Mouse (Mus musculus): Measurements from ENCODE around the gene Gm11042. TPM values are rescaled to one million over a fixed set of nuclear protein-coding genes. Genes with fewer than 3 reads are reported as not detected.

Gene Gm11042
- polyA plus RNA-seq, 2 experiments: not detected

DNA sequence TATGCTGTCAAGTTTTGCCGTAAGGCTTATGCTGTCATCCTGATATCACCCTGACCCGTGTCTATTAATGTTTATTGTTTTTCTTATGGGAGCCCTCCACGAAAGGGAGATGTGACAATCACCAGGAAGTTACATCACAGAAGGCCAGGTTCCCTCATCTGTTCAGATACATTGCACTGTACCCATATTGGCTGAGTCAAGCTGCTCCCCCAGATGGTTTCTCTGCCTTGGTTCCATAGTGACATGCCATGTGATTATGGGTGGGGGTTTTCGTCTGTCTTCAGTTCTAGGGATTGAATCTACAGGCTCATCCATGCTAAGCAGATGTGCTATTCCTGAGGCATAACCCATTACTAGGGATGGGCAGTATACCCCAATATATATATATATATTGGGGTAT, 34.8 kb downstream of the Gm11042 start:
- Histone ChIP-seq H3K27ac (no peak overlapping the region), H3K4me2 (ENCODE audit: low read depth) (no peak overlapping the region), H3K27me3 (ENCODE audit: control insufficient read depth, insufficient read depth, low read length) (peaks cover 15% of the 10 kb centered on the region), H3K4me1 (replicated peaks; ENCODE audit: control insufficient read depth in 2 of 2, insufficient read depth in 2 of 2, low read length in 1 of 2) (no peaks in the 10 kb centered on the region), H3K9me3 (ENCODE audit: control insufficient read depth, low read length) (no peaks in the 10 kb centered on the region), H3K9ac (replicated peaks) (no peak overlapping the region), H3K36me3 (replicated peaks; ENCODE audit: control insufficient read depth, insufficient read depth, low read depth) (no peaks in the 10 kb centered on the region), H3K4me3 (ENCODE audit: insufficient read depth in 1 of 2, low read depth in 2 of 2, low read length in 2 of 2) (no peak overlapping the region)
- TF ChIP-seq CTCF (IDR thresholded peaks at IDR 0.05; ENCODE audit: low read depth) (no peak), EP300 (IDR thresholded peaks at IDR 0.05; ENCODE audit: low read depth) (no peak)
- ATAC-seq (ENCODE audit: insufficient read depth) (no peak), DNase-seq (ENCODE audit: low read depth in 3 of 3, low spot score in 3 of 3) (no peak)
- 64% methylated on average over 4 of the region's 4 CpGs for WGBS (ENCODE audit: insufficient replicate concordance)

DNA sequence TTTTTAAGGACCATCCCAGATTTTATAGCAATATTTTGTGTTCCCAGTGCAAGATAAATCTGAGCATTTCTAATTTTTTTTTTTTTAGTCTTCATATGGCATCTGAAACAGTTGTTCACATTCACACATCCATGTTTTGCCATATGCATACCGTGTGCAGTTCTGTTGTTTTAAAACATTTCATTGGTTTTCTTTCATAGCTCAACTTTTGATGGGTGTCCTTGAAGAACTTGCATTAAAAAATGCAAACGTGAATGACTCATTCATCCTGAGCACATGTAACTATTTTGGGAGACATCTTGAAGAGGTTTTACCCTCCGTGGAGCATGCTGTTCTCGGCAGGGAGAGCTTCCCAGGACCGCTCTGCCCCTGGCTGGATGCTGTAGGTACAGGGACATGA, 38.9 kb downstream of the Gm11042 start:
- ATAC-seq (ENCODE audit: insufficient read depth) (no peak), DNase-seq (ENCODE audit: low read depth in 3 of 3, low spot score in 3 of 3) (no peak)
- no peaks in the 10 kb centered on the region for H3K36me3 ChIP-seq (replicated peaks; ENCODE audit: control insufficient read depth, insufficient read depth, low read depth)
- H3K27ac ChIP-seq: no peak overlapping the region
- H3K9me3 ChIP-seq (ENCODE audit: control insufficient read depth, low read length): no peaks in the 10 kb centered on the region
- 62% methylated on average over 5 of the region's 5 CpGs for WGBS (ENCODE audit: insufficient replicate concordance)
- no peak overlapping the region for H3K9ac ChIP-seq (replicated peaks)
- no peak overlapping the region for H3K4me2 ChIP-seq (ENCODE audit: low read depth)
- H3K4me3 ChIP-seq (ENCODE audit: insufficient read depth in 1 of 2, low read depth in 2 of 2, low read length in 2 of 2): no peak overlapping the region
- no peaks in the 10 kb centered on the region for H3K27me3 ChIP-seq (ENCODE audit: control insufficient read depth, insufficient read depth, low read length)
- no peaks in the 10 kb centered on the region for H3K4me1 ChIP-seq (replicated peaks; ENCODE audit: control insufficient read depth in 2 of 2, insufficient read depth in 2 of 2, low read length in 1 of 2)
- TF ChIP-seq CTCF (IDR thresholded peaks at IDR 0.05; ENCODE audit: low read depth) (no peak), EP300 (IDR thresholded peaks at IDR 0.05; ENCODE audit: low read depth) (no peak)

DNA sequence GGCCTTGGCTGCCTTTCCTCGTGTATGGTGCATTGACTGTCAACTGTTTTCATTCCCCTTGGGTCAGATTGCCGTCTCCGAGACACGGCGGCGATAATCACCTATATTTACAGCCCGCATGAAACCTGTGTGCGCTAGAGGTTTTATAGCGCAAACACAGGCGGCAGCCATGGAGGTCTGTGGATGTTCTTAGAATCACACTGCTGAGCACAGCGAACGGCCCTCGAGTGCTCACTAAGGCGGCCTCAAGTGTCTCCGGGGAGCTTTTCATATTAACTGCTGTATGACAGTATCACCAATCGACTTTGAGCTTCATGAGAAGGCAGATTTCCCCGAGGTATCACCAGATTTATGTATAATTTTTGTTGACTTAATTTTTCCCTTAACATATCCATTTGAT, 43.6 kb downstream of the Gm11042 start:
- no peak for TF ChIP-seq EP300 (IDR thresholded peaks at IDR 0.05; ENCODE audit: low read depth)
- TF ChIP-seq CTCF (IDR thresholded peaks at IDR 0.05; ENCODE audit: low read depth): no peak
- H3K27ac ChIP-seq: no peak overlapping the region
- no peaks in the 10 kb centered on the region for H3K27me3 ChIP-seq (ENCODE audit: control insufficient read depth, insufficient read depth, low read length)
- H3K4me2 ChIP-seq (ENCODE audit: low read depth): no peak overlapping the region
- DNase-seq (ENCODE audit: low read depth in 3 of 3, low spot score in 3 of 3): no peak
- no peak overlapping the region for H3K4me3 ChIP-seq (ENCODE audit: insufficient read depth in 1 of 2, low read depth in 2 of 2, low read length in 2 of 2)
- ATAC-seq (ENCODE audit: insufficient read depth): no peak
- H3K36me3 ChIP-seq (replicated peaks; ENCODE audit: control insufficient read depth, insufficient read depth, low read depth): no peaks in the 10 kb centered on the region
- WGBS (ENCODE audit: insufficient replicate concordance): 72% methylated on average over 17 of the region's 17 CpGs
- H3K9me3 ChIP-seq (ENCODE audit: control insufficient read depth, low read length): no peaks in the 10 kb centered on the region
- no peaks in the 10 kb centered on the region for H3K4me1 ChIP-seq (replicated peaks; ENCODE audit: control insufficient read depth in 2 of 2, insufficient read depth in 2 of 2, low read length in 1 of 2)
- H3K9ac ChIP-seq (replicated peaks): no peak overlapping the region

DNA sequence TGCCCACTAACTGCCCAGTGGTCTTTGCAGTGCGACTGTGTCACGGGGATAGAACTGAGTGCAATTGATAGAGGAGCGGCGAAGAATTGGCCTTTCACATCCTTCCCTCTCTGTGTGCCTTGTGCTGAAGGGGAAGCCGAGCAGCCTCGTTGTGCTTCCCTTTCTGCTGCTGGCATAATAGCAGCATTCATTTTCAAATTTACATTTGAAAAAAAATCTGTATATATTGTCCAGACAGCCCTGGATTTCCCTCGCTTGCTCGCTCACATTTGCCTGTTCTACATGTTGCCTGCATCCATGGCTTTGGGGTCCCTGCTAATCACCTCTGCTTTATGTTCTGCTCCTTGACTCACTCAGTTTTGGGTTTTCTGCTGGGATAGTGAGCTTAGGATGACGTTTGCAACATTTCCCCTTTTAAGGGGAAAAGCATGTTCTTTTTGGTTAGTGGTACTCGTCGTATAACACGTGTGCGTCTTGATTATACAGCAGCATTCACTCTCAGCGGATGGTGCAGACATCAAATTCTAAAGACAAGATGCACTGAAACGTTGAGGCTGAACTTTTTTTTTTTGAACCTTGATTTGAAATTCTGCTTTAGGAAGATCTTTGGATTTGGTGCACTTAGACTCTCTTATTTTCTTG, 47.4 kb downstream of the Gm11042 start:
- no peak overlapping the region for H3K9ac ChIP-seq (replicated peaks)
- no peaks in the 10 kb centered on the region for H3K36me3 ChIP-seq (replicated peaks; ENCODE audit: control insufficient read depth, insufficient read depth, low read depth)
- H3K9me3 ChIP-seq (ENCODE audit: control insufficient read depth, low read length): no peaks in the 10 kb centered on the region
- no peak overlapping the region for H3K4me3 ChIP-seq (ENCODE audit: insufficient read depth in 1 of 2, low read depth in 2 of 2, low read length in 2 of 2)
- WGBS (ENCODE audit: insufficient replicate concordance): 73% methylated on average over 15 of the region's 15 CpGs
- DNase-seq (ENCODE audit: low read depth in 3 of 3, low spot score in 3 of 3) (no peak), ATAC-seq (ENCODE audit: insufficient read depth) (no peak)
- H3K27me3 ChIP-seq (ENCODE audit: control insufficient read depth, insufficient read depth, low read length): no peaks in the 10 kb centered on the region
- no peaks in the 10 kb centered on the region for H3K4me1 ChIP-seq (replicated peaks; ENCODE audit: control insufficient read depth in 2 of 2, insufficient read depth in 2 of 2, low read length in 1 of 2)
- no peak overlapping the region for H3K4me2 ChIP-seq (ENCODE audit: low read depth)
- TF ChIP-seq EP300 (IDR thresholded peaks at IDR 0.05; ENCODE audit: low read depth) (no peak), CTCF (IDR thresholded peaks at IDR 0.05; ENCODE audit: low read depth) (no peak)
- no peak overlapping the region for H3K27ac ChIP-seq

GRCm38 (mm10) chr12:74267049-74267448, 49.1 kb downstream of the Gm11042 start:
- Histone ChIP-seq H3K9ac (replicated peaks) (no peak overlapping the region), H3K9me3 (ENCODE audit: control insufficient read depth, low read length) (no peaks in the 10 kb centered on the region), H3K36me3 (replicated peaks; ENCODE audit: control insufficient read depth, insufficient read depth, low read depth) (no peaks in the 10 kb centered on the region), H3K4me2 (ENCODE audit: low read depth) (no peak overlapping the region), H3K27me3 (ENCODE audit: control insufficient read depth, insufficient read depth, low read length) (no peaks in the 10 kb centered on the region), H3K27ac (no peak overlapping the region), H3K4me1 (replicated peaks; ENCODE audit: control insufficient read depth in 2 of 2, insufficient read depth in 2 of 2, low read length in 1 of 2) (no peaks in the 10 kb centered on the region), H3K4me3 (ENCODE audit: insufficient read depth in 1 of 2, low read depth in 2 of 2, low read length in 2 of 2) (no peak overlapping the region)
- TF ChIP-seq EP300 (IDR thresholded peaks at IDR 0.05; ENCODE audit: low read depth): no peak
- 71% methylated on average over 4 of the region's 4 CpGs for WGBS (ENCODE audit: insufficient replicate concordance)
- DNase-seq (ENCODE audit: low read depth in 3 of 3, low spot score in 3 of 3) (no peak), ATAC-seq (ENCODE audit: insufficient read depth) (no peak)
